Mouse (Mus musculus): ENCODE measurements around the gene Dynlrb2. TPM values are rescaled to one million over a fixed set of nuclear protein-coding genes. Genes with fewer than 3 reads are reported as not detected.

Gene Dynlrb2
- polyA plus RNA-seq (2015; fragmentation: Nextera tagmentation; extraction: Ambion mirVana): 78.6 and 91.4 TPM in 2 replicates

- no peak within 1 kb of the TSS for H3K27ac ChIP-seq (ENCODE audit: low read length)
- peaks cover 6% of the 10 kb centered on the region; the same call in 1 of the 2 replicates for H3K4me1 ChIP-seq (replicated peaks; ENCODE audit: control insufficient read depth, insufficient read depth, low read length)
- ATAC-seq (ENCODE audit: low read depth): peak; percentile 82
- H3K27me3 ChIP-seq (ENCODE audit: control insufficient read depth, insufficient read depth, low read depth, low read length): no peaks in the 10 kb centered on the region
- peak within 1 kb of the TSS; percentile 42 for H3K9ac ChIP-seq (ENCODE audit: low read length)
- 6% methylated on average over 19 of the region's 19 CpGs for WGBS
- peak within 1 kb of the TSS; percentile 78 for H3K4me2 ChIP-seq (ENCODE audit: low read depth, low read length)
- peak within 1 kb of the TSS; percentile 42 for H3K4me3 ChIP-seq (ENCODE audit: low read length)
- no peaks in the 10 kb centered on the region for H3K9me3 ChIP-seq (ENCODE audit: control insufficient read depth, low read length)
- H3K36me3 ChIP-seq (ENCODE audit: control insufficient read depth, insufficient read depth, low read length): no peaks in the 10 kb centered on the region
These were observed at the start of gene Dynlrb2 for GRCm38 (mm10) chr8:116504477-116505120. Gene Dynlrb2 (plus strand): TSS chr8:116504974.

GRCm38 (mm10) chr8:116458569-116458968, 46.2 kb upstream of the Dynlrb2 start:
- no peak for ATAC-seq (ENCODE audit: low read depth)
- H3K27ac ChIP-seq (ENCODE audit: low read length): no peak overlapping the region
- H3K9ac ChIP-seq (ENCODE audit: low read length): no peak overlapping the region
- 72% methylated on average over 9 of the region's 11 CpGs for WGBS
- H3K36me3 ChIP-seq (ENCODE audit: control insufficient read depth, insufficient read depth, low read length): no peaks in the 10 kb centered on the region
- H3K4me1 ChIP-seq (replicated peaks; ENCODE audit: control insufficient read depth, insufficient read depth, low read length): no peaks in the 10 kb centered on the region
- no peak overlapping the region for H3K4me2 ChIP-seq (ENCODE audit: low read depth, low read length)
- no peaks in the 10 kb centered on the region for H3K9me3 ChIP-seq (ENCODE audit: control insufficient read depth, low read length)
- H3K27me3 ChIP-seq (ENCODE audit: control insufficient read depth, insufficient read depth, low read depth, low read length): no peaks in the 10 kb centered on the region
- H3K4me3 ChIP-seq (ENCODE audit: low read length): no peak overlapping the region

- Histone ChIP-seq H3K27ac (ENCODE audit: low read length) (no peak overlapping the region), H3K36me3 (ENCODE audit: control insufficient read depth, insufficient read depth, low read length) (no peaks in the 10 kb centered on the region), H3K9me3 (ENCODE audit: control insufficient read depth, low read length) (no peaks in the 10 kb centered on the region), H3K27me3 (ENCODE audit: control insufficient read depth, insufficient read depth, low read depth, low read length) (no peaks in the 10 kb centered on the region), H3K4me3 (ENCODE audit: low read length) (no peak overlapping the region), H3K4me1 (replicated peaks; ENCODE audit: control insufficient read depth, insufficient read depth, low read length) (0 out of 2 replicates have a peak, but pooled peaks cover under 1% of the 10 kb centered on the region), H3K9ac (ENCODE audit: low read length) (no peak overlapping the region), H3K4me2 (ENCODE audit: low read depth, low read length) (no peak overlapping the region)
- ATAC-seq (ENCODE audit: low read depth): no peak
- 79% methylated on average over 4 of the region's 4 CpGs for WGBS
These were observed 43.3 kb upstream of the Dynlrb2 start for GRCm38 (mm10) chr8:116461472-116461871.

- Histone ChIP-seq H3K9ac (ENCODE audit: low read length) (no peak overlapping the region), H3K4me1 (replicated peaks; ENCODE audit: control insufficient read depth, insufficient read depth, low read length) (0 out of 2 replicates have a peak, but pooled peaks cover 2% of the 10 kb centered on the region), H3K9me3 (ENCODE audit: control insufficient read depth, low read length) (no peaks in the 10 kb centered on the region), H3K36me3 (ENCODE audit: control insufficient read depth, insufficient read depth, low read length) (no peaks in the 10 kb centered on the region), H3K27ac (ENCODE audit: low read length) (no peak overlapping the region), H3K4me2 (ENCODE audit: low read depth, low read length) (no peak overlapping the region), H3K27me3 (ENCODE audit: control insufficient read depth, insufficient read depth, low read depth, low read length) (no peaks in the 10 kb centered on the region), H3K4me3 (ENCODE audit: low read length) (no peak overlapping the region)
- ATAC-seq (ENCODE audit: low read depth): no peak
- WGBS: 56% methylated on average over 7 of the region's 7 CpGs
These were observed 38.2 kb upstream of the Dynlrb2 start for GRCm38 (mm10) chr8:116466586-116466985.

- ATAC-seq (ENCODE audit: low read depth): no peak
- Histone ChIP-seq H3K9ac (ENCODE audit: low read length) (no peak overlapping the region), H3K9me3 (ENCODE audit: control insufficient read depth, low read length) (no peaks in the 10 kb centered on the region), H3K4me1 (replicated peaks; ENCODE audit: control insufficient read depth, insufficient read depth, low read length) (0 out of 2 replicates have a peak, but pooled peaks cover 2% of the 10 kb centered on the region), H3K4me2 (ENCODE audit: low read depth, low read length) (no peak overlapping the region), H3K4me3 (ENCODE audit: low read length) (no peak overlapping the region), H3K27ac (ENCODE audit: low read length) (no peak overlapping the region), H3K27me3 (ENCODE audit: control insufficient read depth, insufficient read depth, low read depth, low read length) (no peaks in the 10 kb centered on the region), H3K36me3 (ENCODE audit: control insufficient read depth, insufficient read depth, low read length) (no peaks in the 10 kb centered on the region)
- WGBS: 63% methylated on average over 1 of the region's 1 CpGs
These were observed 37.7 kb upstream of the Dynlrb2 start for GRCm38 (mm10) chr8:116467027-116467426.

GRCm38 (mm10) chr8:116477941-116478340, 26.8 kb upstream of the Dynlrb2 start:
- no peaks in the 10 kb centered on the region for H3K36me3 ChIP-seq (ENCODE audit: control insufficient read depth, insufficient read depth, low read length)
- no peak for ATAC-seq (ENCODE audit: low read depth)
- H3K9me3 ChIP-seq (ENCODE audit: control insufficient read depth, low read length): no peaks in the 10 kb centered on the region
- no peak overlapping the region for H3K27ac ChIP-seq (ENCODE audit: low read length)
- H3K9ac ChIP-seq (ENCODE audit: low read length): no peak overlapping the region
- no peak overlapping the region for H3K4me3 ChIP-seq (ENCODE audit: low read length)
- 71% methylated on average over 9 of the region's 9 CpGs for WGBS
- no peaks in the 10 kb centered on the region for H3K4me1 ChIP-seq (replicated peaks; ENCODE audit: control insufficient read depth, insufficient read depth, low read length)
- H3K27me3 ChIP-seq (ENCODE audit: control insufficient read depth, insufficient read depth, low read depth, low read length): no peaks in the 10 kb centered on the region
- no peak overlapping the region for H3K4me2 ChIP-seq (ENCODE audit: low read depth, low read length)

GRCm38 (mm10) chr8:116478681-116479080, 26.1 kb upstream of the Dynlrb2 start:
- Histone ChIP-seq H3K36me3 (ENCODE audit: control insufficient read depth, insufficient read depth, low read length) (no peaks in the 10 kb centered on the region), H3K4me1 (replicated peaks; ENCODE audit: control insufficient read depth, insufficient read depth, low read length) (no peaks in the 10 kb centered on the region), H3K4me3 (ENCODE audit: low read length) (no peak overlapping the region), H3K4me2 (ENCODE audit: low read depth, low read length) (no peak overlapping the region), H3K9me3 (ENCODE audit: control insufficient read depth, low read length) (no peaks in the 10 kb centered on the region), H3K27ac (ENCODE audit: low read length) (no peak overlapping the region), H3K9ac (ENCODE audit: low read length) (no peak overlapping the region), H3K27me3 (ENCODE audit: control insufficient read depth, insufficient read depth, low read depth, low read length) (no peaks in the 10 kb centered on the region)
- no peak for ATAC-seq (ENCODE audit: low read depth)

- peak; percentile 20; the same call in 1 of the 2 replicates for ATAC-seq (ENCODE audit: low read depth)
- 16% methylated on average over 7 of the region's 7 CpGs for WGBS
- H3K36me3 ChIP-seq (ENCODE audit: control insufficient read depth, insufficient read depth, low read length): no peaks in the 10 kb centered on the region
These were observed 23.9 kb upstream of the Dynlrb2 start for GRCm38 (mm10) chr8:116480894-116481293.

GRCm38 (mm10) chr8:116482738-116483137, 22.0 kb upstream of the Dynlrb2 start:
- H3K27me3 ChIP-seq (ENCODE audit: control insufficient read depth, insufficient read depth, low read depth, low read length): no peaks in the 10 kb centered on the region
- no peaks in the 10 kb centered on the region for H3K36me3 ChIP-seq (ENCODE audit: control insufficient read depth, insufficient read depth, low read length)
- H3K27ac ChIP-seq (ENCODE audit: low read length): no peak overlapping the region
- 0 out of 2 replicates have a peak, but pooled peaks have one; percentile 31 for ATAC-seq (ENCODE audit: low read depth)
- no peak overlapping the region for H3K4me2 ChIP-seq (ENCODE audit: low read depth, low read length)
- no peaks in the 10 kb centered on the region for H3K9me3 ChIP-seq (ENCODE audit: control insufficient read depth, low read length)
- no peaks in the 10 kb centered on the region for H3K4me1 ChIP-seq (replicated peaks; ENCODE audit: control insufficient read depth, insufficient read depth, low read length)
- no peak overlapping the region for H3K9ac ChIP-seq (ENCODE audit: low read length)
- no peak overlapping the region for H3K4me3 ChIP-seq (ENCODE audit: low read length)
- 49% methylated on average over 3 of the region's 3 CpGs for WGBS

More at GRCm38 (mm10) chr8:116480894-116481293, 23.9 kb upstream of the Dynlrb2 start:
- H3K9ac ChIP-seq (ENCODE audit: low read length): no peak overlapping the region
- H3K9me3 ChIP-seq (ENCODE audit: control insufficient read depth, low read length): no peaks in the 10 kb centered on the region
- H3K27me3 ChIP-seq (ENCODE audit: control insufficient read depth, insufficient read depth, low read depth, low read length): no peaks in the 10 kb centered on the region
- H3K4me3 ChIP-seq (ENCODE audit: low read length): no peak overlapping the region
- no peak overlapping the region for H3K27ac ChIP-seq (ENCODE audit: low read length)
- no peak overlapping the region for H3K4me2 ChIP-seq (ENCODE audit: low read depth, low read length)
- H3K4me1 ChIP-seq (replicated peaks; ENCODE audit: control insufficient read depth, insufficient read depth, low read length): no peaks in the 10 kb centered on the region

Data from lung, embryonic 16.5 days (tissue).